Mouse (Mus musculus): ENCODE measurements around the gene Tgm6. TPM values are rescaled to one million over a fixed set of nuclear protein-coding genes. Genes with fewer than 3 reads are reported as not detected.

Gene Tgm6
- not detected in 2 replicates for polyA plus RNA-seq (2015; fragmentation: Nextera tagmentation; extraction: Ambion mirVana)

DNA sequence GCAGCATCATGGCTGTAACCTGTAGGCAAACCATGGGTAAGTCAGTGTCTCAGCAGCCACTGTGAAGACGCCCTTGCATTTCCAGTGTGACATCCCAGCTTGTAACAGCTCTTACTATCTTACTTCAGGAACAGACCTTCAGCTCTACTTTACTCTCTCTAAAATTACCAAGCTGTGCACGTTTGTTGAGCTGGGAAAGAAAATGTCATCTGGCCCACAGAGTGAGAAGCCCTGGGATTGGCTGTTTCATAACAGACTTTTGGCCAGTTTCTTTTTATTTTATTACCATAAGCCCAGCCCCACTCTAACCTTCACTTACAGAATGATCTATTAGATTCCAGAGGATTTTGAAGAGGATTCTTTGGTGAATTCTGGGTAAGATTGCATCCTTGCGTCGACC, at the start of gene Tgm6:
Gene Tgm6, plus strand, starts transcription at position 301 of the 400 bp plus-strand sequence.
- H3K27ac ChIP-seq (ENCODE audit: low read length), result no peak within 1 kb of the TSS
- H3K9ac ChIP-seq (replicated peaks; ENCODE audit: low read length), result no peak within 1 kb of the TSS
- no peaks in the 10 kb centered on the region for H3K4me1 ChIP-seq (ENCODE audit: insufficient read depth, low read length)
- H3K4me3 ChIP-seq (ENCODE audit: low read length), result no peak within 1 kb of the TSS
- no peak for ATAC-seq (ENCODE audit: low FRiP score, low TSS enrichment)
- H3K4me2 ChIP-seq (replicated peaks; ENCODE audit: low read depth, low read length), result no peak within 1 kb of the TSS
- no peaks in the 10 kb centered on the region for H3K27me3 ChIP-seq (ENCODE audit: insufficient read depth, low read length)
- H3K36me3 ChIP-seq (ENCODE audit: insufficient read depth, low read length), result no peaks in the 10 kb centered on the region
- 69% methylated on average over 4 of the region's 4 CpGs for WGBS
- no peaks in the 10 kb centered on the region for H3K9me3 ChIP-seq (ENCODE audit: low read length)

DNA sequence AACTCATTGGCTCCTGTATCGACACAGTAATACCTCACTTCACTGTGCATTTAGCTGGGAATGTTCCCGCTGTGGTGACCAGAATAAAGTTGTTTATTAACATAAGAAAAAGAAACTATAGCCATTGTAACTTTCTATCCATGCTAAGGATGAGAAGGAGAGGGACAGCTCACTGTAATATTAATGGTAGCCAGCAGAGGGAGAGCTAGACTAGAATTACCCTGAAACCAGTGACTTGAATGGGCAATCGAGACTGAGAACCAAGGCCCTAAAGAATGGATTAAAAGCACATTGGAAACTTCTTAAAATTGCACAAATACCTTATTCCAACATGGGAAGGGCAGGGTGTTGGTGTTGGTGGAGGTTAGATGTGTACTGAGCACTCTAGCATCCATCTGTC, 44.0 kb upstream of the Tgm6 start:
- no peaks in the 10 kb centered on the region for H3K27me3 ChIP-seq (ENCODE audit: insufficient read depth, low read length)
- no peak overlapping the region for H3K4me3 ChIP-seq (ENCODE audit: low read length)
- WGBS, result 21% methylated on average over 3 of the region's 3 CpGs
- H3K4me1 ChIP-seq (ENCODE audit: insufficient read depth, low read length), result no peaks in the 10 kb centered on the region
- no peak overlapping the region for H3K27ac ChIP-seq (ENCODE audit: low read length)
- H3K9ac ChIP-seq (replicated peaks; ENCODE audit: low read length), result no peak overlapping the region
- H3K4me2 ChIP-seq (replicated peaks; ENCODE audit: low read depth, low read length), result no peak overlapping the region
- ATAC-seq (ENCODE audit: low FRiP score, low TSS enrichment), result no peak
- H3K9me3 ChIP-seq (ENCODE audit: low read length), result no peaks in the 10 kb centered on the region; the same call in 1 of the 2 replicates
- no peaks in the 10 kb centered on the region for H3K36me3 ChIP-seq (ENCODE audit: insufficient read depth, low read length)

DNA sequence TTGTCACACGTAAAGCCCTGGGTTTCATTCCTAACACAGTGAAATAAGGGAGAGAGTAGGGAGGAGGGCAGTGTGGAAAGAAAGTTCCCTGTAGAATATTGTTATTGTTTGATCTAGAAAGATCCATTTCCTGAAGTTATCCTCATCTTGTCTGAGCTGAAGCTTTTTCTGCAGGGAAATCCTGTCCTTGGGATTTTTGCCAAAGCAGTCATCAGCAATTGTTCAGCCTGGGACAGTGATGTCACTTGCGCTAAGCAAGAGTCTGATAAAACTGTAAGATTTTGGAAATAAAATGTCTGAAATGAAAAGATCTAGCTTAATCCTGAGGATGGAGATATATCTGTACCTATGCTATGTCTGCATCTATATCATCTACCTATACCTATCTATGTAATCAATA, 41.8 kb upstream of the Tgm6 start:
- 81% methylated on average over 2 of the region's 2 CpGs for WGBS

DNA sequence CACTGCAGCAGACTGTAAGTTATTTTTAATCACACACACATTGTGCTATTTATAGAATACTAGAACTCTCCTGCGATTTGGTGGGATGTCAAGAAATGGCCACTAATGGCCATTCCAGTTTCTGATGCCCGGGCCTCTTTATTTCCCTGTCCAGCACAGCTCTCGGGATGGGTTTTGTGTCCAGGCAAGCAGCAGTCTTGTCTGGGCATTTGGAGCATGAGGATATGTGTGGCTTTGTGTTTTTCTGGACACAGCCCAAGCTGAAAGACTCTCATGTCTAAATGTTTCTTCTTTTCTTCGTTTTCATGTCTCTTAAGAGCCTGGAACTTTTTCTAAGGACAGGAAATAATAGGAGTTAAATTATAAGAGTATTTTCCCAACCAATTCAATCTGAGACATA, 588 bp downstream of the Tgm6 start:
- Histone ChIP-seq H3K36me3 (ENCODE audit: insufficient read depth, low read length) (no peaks in the 10 kb centered on the region), H3K9me3 (ENCODE audit: low read length) (no peaks in the 10 kb centered on the region), H3K4me3 (ENCODE audit: low read length) (no peak overlapping the region), H3K4me1 (ENCODE audit: insufficient read depth, low read length) (no peaks in the 10 kb centered on the region), H3K27ac (ENCODE audit: low read length) (no peak overlapping the region), H3K27me3 (ENCODE audit: insufficient read depth, low read length) (no peaks in the 10 kb centered on the region), H3K9ac (replicated peaks; ENCODE audit: low read length) (no peak overlapping the region), H3K4me2 (replicated peaks; ENCODE audit: low read depth, low read length) (no peak overlapping the region)
- ATAC-seq (ENCODE audit: low FRiP score, low TSS enrichment), result no peak
- WGBS, result 69% methylated on average over 4 of the region's 4 CpGs

More for the DNA sequence above, 41.8 kb upstream of the Tgm6 start:
- Histone ChIP-seq H3K9me3 (ENCODE audit: low read length) (no peaks in the 10 kb centered on the region; the same call in 1 of the 2 replicates), H3K36me3 (ENCODE audit: insufficient read depth, low read length) (no peaks in the 10 kb centered on the region), H3K4me2 (replicated peaks; ENCODE audit: low read depth, low read length) (no peak overlapping the region), H3K27ac (ENCODE audit: low read length) (no peak overlapping the region), H3K9ac (replicated peaks; ENCODE audit: low read length) (no peak overlapping the region), H3K27me3 (ENCODE audit: insufficient read depth, low read length) (no peaks in the 10 kb centered on the region), H3K4me1 (ENCODE audit: insufficient read depth, low read length) (no peaks in the 10 kb centered on the region), H3K4me3 (ENCODE audit: low read length) (no peak overlapping the region)
- ATAC-seq (ENCODE audit: low FRiP score, low TSS enrichment), result no peak

DNA sequence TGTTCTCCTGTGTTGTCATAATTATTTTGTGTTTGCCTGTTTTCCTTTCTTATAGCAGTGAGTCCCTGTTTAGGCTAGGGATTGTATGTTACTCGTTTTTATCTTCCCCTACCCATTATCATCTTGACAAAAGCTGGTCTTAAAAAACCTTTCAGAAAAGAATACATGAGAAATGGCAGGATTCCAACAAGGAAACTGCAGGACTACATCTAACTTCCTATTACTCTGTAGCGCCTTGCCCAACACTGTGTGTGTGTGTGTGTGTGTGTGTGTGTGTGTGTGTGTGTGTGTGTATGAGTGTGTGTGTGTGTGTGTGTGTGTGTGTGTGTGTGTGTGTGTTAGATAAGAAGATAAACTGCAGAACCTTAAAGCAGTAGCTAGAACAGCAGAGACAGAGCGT, 1.2 kb downstream of the Tgm6 start:
- Histone ChIP-seq H3K4me1 (ENCODE audit: insufficient read depth, low read length) (no peaks in the 10 kb centered on the region), H3K27me3 (ENCODE audit: insufficient read depth, low read length) (no peaks in the 10 kb centered on the region), H3K4me2 (replicated peaks; ENCODE audit: low read depth, low read length) (no peak overlapping the region), H3K27ac (ENCODE audit: low read length) (no peak overlapping the region), H3K4me3 (ENCODE audit: low read length) (no peak overlapping the region), H3K9me3 (ENCODE audit: low read length) (no peaks in the 10 kb centered on the region), H3K36me3 (ENCODE audit: insufficient read depth, low read length) (no peaks in the 10 kb centered on the region), H3K9ac (replicated peaks; ENCODE audit: low read length) (no peak overlapping the region)
- WGBS, result 42% methylated on average over 3 of the region's 3 CpGs
- ATAC-seq (ENCODE audit: low FRiP score, low TSS enrichment), result no peak

DNA sequence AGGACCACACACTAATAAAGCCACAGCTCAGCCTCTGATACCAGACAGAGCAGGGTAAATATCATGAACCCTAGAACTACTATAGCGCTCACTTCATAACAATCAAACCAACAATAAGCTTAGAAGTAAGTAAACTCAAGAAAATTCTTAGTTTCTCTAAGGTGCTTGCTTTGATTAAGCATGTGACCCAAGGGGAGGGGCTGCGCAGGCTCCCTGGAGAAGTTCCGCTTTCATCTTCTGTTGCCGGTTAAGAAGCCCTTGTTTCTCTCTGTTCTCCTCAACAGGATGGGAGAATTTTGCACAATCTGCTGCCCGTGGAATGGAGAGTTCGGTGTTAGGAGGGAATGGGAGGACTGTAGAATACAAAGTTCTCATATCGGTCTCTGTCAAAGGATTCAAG, 6.4 kb downstream of the Tgm6 start:
- ATAC-seq (ENCODE audit: low FRiP score, low TSS enrichment), result no peak
- H3K9me3 ChIP-seq (ENCODE audit: low read length), result no peaks in the 10 kb centered on the region
- 75% methylated on average over 7 of the region's 7 CpGs for WGBS
- H3K27me3 ChIP-seq (ENCODE audit: insufficient read depth, low read length), result no peaks in the 10 kb centered on the region
- no peak overlapping the region for H3K27ac ChIP-seq (ENCODE audit: low read length)
- no peaks in the 10 kb centered on the region for H3K4me1 ChIP-seq (ENCODE audit: insufficient read depth, low read length)
- no peak overlapping the region for H3K4me3 ChIP-seq (ENCODE audit: low read length)
- no peak overlapping the region for H3K4me2 ChIP-seq (replicated peaks; ENCODE audit: low read depth, low read length)
- H3K9ac ChIP-seq (replicated peaks; ENCODE audit: low read length), result no peak overlapping the region
- no peaks in the 10 kb centered on the region for H3K36me3 ChIP-seq (ENCODE audit: insufficient read depth, low read length)

DNA sequence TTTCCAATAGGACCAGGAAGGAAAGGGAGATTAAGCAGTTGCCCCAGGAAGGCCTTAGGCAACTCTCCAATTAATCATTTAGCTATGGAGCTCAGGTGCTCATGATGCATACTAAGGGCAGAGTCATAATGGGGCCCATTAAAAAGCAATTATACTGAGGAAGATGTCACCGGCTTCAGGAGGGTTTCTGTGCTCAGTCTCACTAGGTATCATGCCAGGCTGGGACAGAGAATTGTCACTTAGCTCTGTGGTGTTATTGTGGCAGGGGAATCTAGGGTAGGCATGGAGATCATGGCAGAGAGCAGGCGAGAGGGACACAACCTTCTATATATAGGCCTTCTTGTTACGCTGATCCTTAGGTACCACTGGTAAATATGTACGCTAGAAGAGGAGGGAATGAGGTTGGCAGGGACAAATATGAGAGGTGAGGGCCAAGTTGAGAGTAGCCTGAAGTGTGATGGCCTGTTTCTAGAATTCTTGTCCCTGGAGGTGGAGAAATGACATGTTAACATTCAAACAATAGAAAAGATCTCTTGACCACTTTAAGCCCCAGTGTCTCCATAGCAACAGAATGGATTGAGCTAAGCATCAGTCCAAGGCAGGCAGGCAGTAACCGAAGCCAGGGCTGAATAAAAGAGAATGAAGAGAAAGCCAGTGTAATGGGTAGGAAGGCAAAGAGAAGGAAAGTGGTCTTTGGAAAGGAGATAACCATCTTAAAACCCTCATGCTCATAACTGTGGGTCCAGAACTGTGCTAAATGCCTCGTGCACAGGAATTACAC, 13.3 kb downstream of the Tgm6 start:
- no peak overlapping the region for H3K4me3 ChIP-seq (ENCODE audit: low read length)
- 80% methylated on average over 6 of the region's 6 CpGs for WGBS
- H3K27me3 ChIP-seq (ENCODE audit: insufficient read depth, low read length), result no peaks in the 10 kb centered on the region
- H3K36me3 ChIP-seq (ENCODE audit: insufficient read depth, low read length), result no peaks in the 10 kb centered on the region
- H3K9ac ChIP-seq (replicated peaks; ENCODE audit: low read length), result no peak overlapping the region
- no peak for ATAC-seq (ENCODE audit: low FRiP score, low TSS enrichment)
- H3K9me3 ChIP-seq (ENCODE audit: low read length), result no peaks in the 10 kb centered on the region
- H3K27ac ChIP-seq (ENCODE audit: low read length), result no peak overlapping the region
- no peak overlapping the region for H3K4me2 ChIP-seq (replicated peaks; ENCODE audit: low read depth, low read length)
- no peaks in the 10 kb centered on the region for H3K4me1 ChIP-seq (ENCODE audit: insufficient read depth, low read length)

DNA sequence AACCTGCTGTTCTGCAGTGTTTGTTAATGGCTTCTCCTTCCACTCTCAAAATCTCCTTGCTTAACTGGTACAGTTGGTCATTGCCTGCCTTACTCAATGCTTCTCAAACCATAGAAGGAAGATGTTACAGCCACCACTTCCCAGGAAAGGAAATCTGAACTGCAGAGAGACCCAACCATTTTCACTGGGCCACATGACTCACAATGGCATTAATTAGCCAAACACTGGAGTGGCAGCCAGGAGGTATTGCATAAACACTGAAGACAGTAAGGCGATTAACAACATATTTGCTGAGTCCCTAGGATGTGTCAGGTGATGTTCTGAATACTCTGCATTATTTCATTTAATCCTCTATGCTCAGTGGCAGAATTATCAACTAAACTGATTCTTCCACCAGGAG, 13.9 kb downstream of the Tgm6 start:
- Histone ChIP-seq H3K36me3 (ENCODE audit: insufficient read depth, low read length) (no peaks in the 10 kb centered on the region), H3K27me3 (ENCODE audit: insufficient read depth, low read length) (no peaks in the 10 kb centered on the region), H3K4me1 (ENCODE audit: insufficient read depth, low read length) (no peaks in the 10 kb centered on the region), H3K4me3 (ENCODE audit: low read length) (no peak overlapping the region), H3K27ac (ENCODE audit: low read length) (no peak overlapping the region), H3K4me2 (replicated peaks; ENCODE audit: low read depth, low read length) (no peak overlapping the region), H3K9me3 (ENCODE audit: low read length) (no peaks in the 10 kb centered on the region), H3K9ac (replicated peaks; ENCODE audit: low read length) (no peak overlapping the region)
- 86% methylated on average over 1 of the region's 1 CpGs for WGBS
- ATAC-seq (ENCODE audit: low FRiP score, low TSS enrichment), result no peak

DNA sequence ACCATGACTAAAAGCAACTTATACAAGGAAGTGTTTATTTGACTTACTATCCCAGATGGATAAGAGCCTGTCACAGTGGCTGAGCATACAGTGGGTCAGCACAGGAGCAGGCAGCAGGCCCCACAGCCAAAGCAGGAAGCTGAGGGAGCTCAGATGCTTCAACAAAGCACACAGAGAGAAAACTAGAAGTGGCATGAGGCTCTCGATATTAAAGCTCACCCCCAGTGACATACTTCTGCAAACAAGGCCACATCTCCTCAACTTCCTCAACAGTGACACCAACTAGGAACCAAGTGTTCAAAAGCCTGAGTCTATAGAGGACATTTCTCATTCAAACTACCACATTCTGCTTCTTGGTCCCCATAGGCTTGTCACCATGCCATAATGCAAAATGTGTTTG, 17.5 kb downstream of the Tgm6 start:
- no peaks in the 10 kb centered on the region for H3K4me1 ChIP-seq (ENCODE audit: insufficient read depth, low read length)
- no peak overlapping the region for H3K4me2 ChIP-seq (replicated peaks; ENCODE audit: low read depth, low read length)
- ATAC-seq (ENCODE audit: low FRiP score, low TSS enrichment), result no peak
- no peaks in the 10 kb centered on the region for H3K27me3 ChIP-seq (ENCODE audit: insufficient read depth, low read length)
- H3K9me3 ChIP-seq (ENCODE audit: low read length), result no peaks in the 10 kb centered on the region
- H3K9ac ChIP-seq (replicated peaks; ENCODE audit: low read length), result no peak overlapping the region
- H3K4me3 ChIP-seq (ENCODE audit: low read length), result no peak overlapping the region
- no peak overlapping the region for H3K27ac ChIP-seq (ENCODE audit: low read length)
- H3K36me3 ChIP-seq (ENCODE audit: insufficient read depth, low read length), result no peaks in the 10 kb centered on the region
- 63% methylated on average over 1 of the region's 1 CpGs for WGBS

DNA sequence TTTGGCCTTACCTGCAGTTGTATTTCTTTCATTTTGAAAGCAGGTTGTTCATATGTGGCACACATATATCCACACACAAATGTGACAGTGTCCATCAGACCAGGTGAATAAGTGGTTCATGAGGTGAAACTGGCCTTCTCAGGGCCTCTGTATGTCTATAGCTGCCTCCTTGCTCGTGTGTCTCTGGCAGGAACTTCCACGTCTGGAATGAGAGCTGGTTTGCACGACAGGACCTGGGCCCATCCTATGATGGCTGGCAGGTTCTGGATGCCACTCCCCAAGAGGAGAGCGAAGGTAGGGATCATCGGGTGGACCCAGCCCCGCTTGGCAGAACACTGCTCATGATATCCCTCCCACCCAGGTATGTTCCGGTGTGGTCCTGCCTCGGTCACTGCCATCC, 30.8 kb downstream of the Tgm6 start:
- no peak for ATAC-seq (ENCODE audit: low FRiP score, low TSS enrichment)
- WGBS, result 89% methylated on average over 8 of the region's 8 CpGs
- Histone ChIP-seq H3K4me3 (ENCODE audit: low read length) (no peak overlapping the region), H3K9ac (replicated peaks; ENCODE audit: low read length) (no peak overlapping the region), H3K36me3 (ENCODE audit: insufficient read depth, low read length) (no peaks in the 10 kb centered on the region), H3K4me1 (ENCODE audit: insufficient read depth, low read length) (no peaks in the 10 kb centered on the region), H3K27ac (ENCODE audit: low read length) (no peak overlapping the region), H3K27me3 (ENCODE audit: insufficient read depth, low read length) (no peaks in the 10 kb centered on the region), H3K4me2 (replicated peaks; ENCODE audit: low read depth, low read length) (no peak overlapping the region), H3K9me3 (ENCODE audit: low read length) (no peaks in the 10 kb centered on the region)

All from kidney, embryonic 16.5 days (tissue).